Mouse (Mus musculus) mesoderm, embryonic 11.5 days (tissue): ENCODE data around the gene Neil1.
A peak's percentile ranks its signal among the peaks of the same experiment; 100 is the strongest.

Experiments used
- DNase-seq: peaks from one replicate; pipeline ENCODE4 v3.0.0-alpha.2; 2012; ENCODE audit warnings: low read depth, low spot score

The Neil1 gene

GRCm38 (mm10) chr9:57139110-57139509 is 9.0 kb downstream of the Neil1 start:
- no peak for DNase-seq

DNA sequence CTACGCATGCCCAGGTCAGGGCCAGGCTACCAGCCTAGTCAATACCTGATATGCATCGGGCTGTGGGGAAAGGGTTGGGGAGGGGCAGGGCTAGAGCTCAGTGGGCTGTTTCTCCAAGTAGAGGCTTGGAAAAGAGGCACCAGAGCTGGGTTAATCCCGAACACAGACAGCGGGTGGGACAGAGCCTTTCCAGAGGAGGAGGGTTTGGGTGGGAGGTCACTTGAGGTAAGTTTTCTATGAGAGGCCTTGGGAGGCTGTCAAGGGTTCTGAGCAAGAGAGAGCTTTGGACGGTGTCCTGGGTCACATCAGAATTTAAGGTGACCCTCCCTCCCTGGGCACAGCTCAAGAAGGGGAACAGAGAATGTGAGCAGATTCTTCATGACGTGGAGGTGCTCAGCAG is 9.6 kb downstream of the Neil1 start:
- DNase-seq: no peak

DNA sequence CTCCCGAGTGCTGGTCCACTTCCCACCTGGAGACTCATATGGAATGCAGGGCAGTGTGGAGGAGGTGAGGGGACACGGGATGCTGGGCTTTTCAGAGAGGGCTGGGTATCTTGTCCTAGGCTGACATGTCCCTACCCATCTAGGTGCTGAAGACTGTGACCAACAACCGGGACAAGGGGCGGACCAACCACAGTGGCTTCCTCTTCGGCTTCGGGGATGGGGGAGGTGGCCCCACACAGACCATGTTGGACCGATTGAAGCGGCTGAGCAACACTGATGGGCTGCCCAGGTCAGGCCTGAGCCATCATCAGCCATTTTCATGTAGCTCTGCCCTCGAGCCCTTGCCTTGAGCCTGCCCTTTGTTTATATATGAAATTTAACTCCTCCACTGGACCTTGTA is 10.3 kb downstream of the Neil1 start:
- DNase-seq: no peak

DNA sequence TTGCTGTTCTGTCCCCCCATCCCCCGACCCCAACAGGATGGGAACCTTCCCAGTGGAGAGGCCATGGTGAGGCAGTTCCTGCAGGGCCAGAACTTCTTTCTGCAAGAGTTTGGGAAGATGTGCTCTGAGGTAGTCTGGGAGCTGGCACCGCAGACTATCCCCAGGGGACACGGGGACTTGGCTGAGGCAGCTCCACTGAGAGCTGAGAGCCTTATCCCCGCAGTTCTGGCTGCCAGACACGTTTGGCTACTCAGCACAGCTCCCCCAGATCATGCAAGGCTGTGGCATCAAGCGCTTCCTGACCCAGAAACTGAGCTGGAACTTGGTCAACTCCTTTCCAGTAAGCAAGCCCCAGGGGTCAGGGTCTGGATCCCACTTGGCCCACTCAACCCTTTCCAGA is 10.9 kb downstream of the Neil1 start:
- no peak for DNase-seq

DNA sequence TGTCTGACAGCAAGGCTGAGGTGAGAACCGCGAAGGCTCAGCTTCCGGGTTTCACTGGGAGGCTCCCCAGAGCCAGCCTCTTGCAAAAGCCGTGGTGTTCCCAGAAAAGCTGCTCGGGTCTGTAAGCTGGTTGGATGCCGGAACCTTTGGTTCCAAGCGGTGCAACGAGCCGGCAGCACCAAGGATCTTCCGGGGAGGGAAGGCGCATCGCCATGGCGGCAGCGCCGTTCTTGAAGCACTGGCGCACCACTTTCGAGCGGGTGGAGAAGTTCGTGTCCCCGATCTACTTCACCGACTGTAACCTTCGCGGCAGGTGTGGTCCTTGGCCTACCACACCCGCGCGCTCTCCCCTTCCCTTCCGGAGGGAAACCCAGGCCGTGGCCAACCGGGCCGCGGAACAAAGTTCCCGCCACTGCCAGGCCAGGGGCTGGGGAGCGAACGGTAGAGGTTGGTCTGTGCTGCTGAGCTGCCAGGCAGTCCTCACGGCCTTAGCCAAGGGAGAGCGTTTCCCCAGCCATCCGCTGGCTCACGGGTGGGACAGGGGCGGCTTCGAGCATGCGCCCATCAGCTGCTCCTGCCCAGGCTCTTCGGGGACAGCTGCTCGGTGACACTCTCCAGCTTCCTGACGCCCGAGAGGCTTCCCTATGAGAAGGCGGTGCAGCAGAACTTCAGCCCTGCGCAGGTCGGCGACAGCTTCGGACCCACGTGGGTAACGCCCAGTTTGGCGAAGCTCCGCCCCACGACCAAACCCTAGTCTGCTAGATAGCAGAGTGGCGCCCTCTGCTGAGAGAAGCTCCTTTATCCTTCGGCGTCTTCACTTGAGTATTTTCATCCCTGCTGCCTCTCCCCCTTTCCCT is 17.3 kb downstream of the Neil1 start, which contains the start of gene Man2c1:
Gene Man2c1, plus strand, starts transcription at position 114 of the 857 bp plus-strand sequence.
- peak; percentile 94 for DNase-seq

GRCm38 (mm10) chr9:57129641-57130040 is 18.5 kb downstream of the Neil1 start:
- DNase-seq: no peak

- no peak for DNase-seq
Measured at GRCm38 (mm10) chr9:57117261-57117755, 30.8 kb downstream of the Neil1 start.
